Mouse (Mus musculus) neural tube, embryonic 15.5 days (tissue): Measurements from ENCODE around the gene Vmn1r68. TPM values are rescaled to one million over a fixed set of nuclear protein-coding genes. Genes with fewer than 3 reads are reported as not detected.

ENCODE experiments used
- ATAC-seq: fragments of 200-750 bp; cut with Nextera tagmentation; 2 replicates; pipeline ENCODE4 v1.8.0; 2017; ENCODE audit warnings: mild to moderate bottlenecking, moderate TSS enrichment, moderate library complexity; ENCODE audit not compliant: low FRiP score
- H3K27ac ChIP-seq: fragments of 300-500 bp; sonication (generic); replicated peaks from 2 replicates; pipeline ENCODE4 v1.5.1; 2015; ENCODE audit warnings: mild to moderate bottlenecking, inconsistent platforms
- H3K27me3 ChIP-seq: fragments of 300-500 bp; sonication (generic); replicated peaks from 2 replicates; pipeline ENCODE4 v1.6.1; 2015; ENCODE audit warnings: inconsistent platforms
- H3K36me3 ChIP-seq: fragments of 300-500 bp; sonication (generic); 2 replicates; pipeline ENCODE4 v1.6.1; 2015; ENCODE audit warnings: inconsistent platforms
- H3K4me1 ChIP-seq: fragments of 300-500 bp; sonication (generic); 2 replicates; pipeline ENCODE4 v1.6.1; 2015; ENCODE audit warnings: inconsistent platforms
- H3K4me2 ChIP-seq: fragments of 300-500 bp; sonication (generic); 2 replicates; pipeline ENCODE4 v1.6.1; 2015; ENCODE audit warnings: inconsistent platforms, mild to moderate bottlenecking, moderate library complexity
- H3K4me3 ChIP-seq: fragments of 300-500 bp; sonication (generic); replicated peaks from 2 replicates; pipeline ENCODE4 v1.5.1; 2015; ENCODE audit warnings: mild to moderate bottlenecking, inconsistent platforms
- H3K9ac ChIP-seq: fragments of 300-500 bp; sonication (generic); replicated peaks from 2 replicates; pipeline ENCODE4 v1.6.1; 2015; ENCODE audit warnings: mild to moderate bottlenecking, inconsistent platforms
- H3K9me3 ChIP-seq: fragments of 300-500 bp; sonication (generic); replicated peaks from 2 replicates; pipeline ENCODE4 v1.6.1; 2016; ENCODE audit warnings: inconsistent platforms
- WGBS: fragments of 180-500 bp; shearing (Covaris S2); methylation state at CpG from one replicate; pipeline ENCODE4 v1.1.7; 2015; ENCODE audit warnings: mixed read lengths; 5-methylcytosine and 5-hydroxymethylcytosine counted together
- polyA plus RNA-seq: library from polyadenylated mRNA; unstranded; fragments of >200 nt; fragmentation: Nextera tagmentation; extraction: Ambion mirVana; gene quantifications from 2 replicates; pipeline ENCODE4 v1.2.1, GENCODE M21; 2015

Vmn1r68 gene
- polyA plus RNA-seq: not detected in 2 replicates

GRCm38 (mm10) chr7:10558385-10558784, at the start of gene Vmn1r68:
TSS of gene Vmn1r68 (minus strand) at chr7:10558485.
- 80% methylated on average over 2 of the region's 2 CpGs for WGBS
- Histone ChIP-seq H3K9ac (no peak within 1 kb of the TSS), H3K36me3 (no peaks in the 10 kb centered on the region), H3K4me1 (no peaks in the 10 kb centered on the region), H3K27me3 (no peaks in the 10 kb centered on the region), H3K4me2 (no peak within 1 kb of the TSS), H3K9me3 (peaks cover 3% of the 10 kb centered on the region; the same call in 1 of the 2 replicates), H3K27ac (no peak within 1 kb of the TSS), H3K4me3 (no peak within 1 kb of the TSS)
- ATAC-seq: no peak

- WGBS: 35% methylated on average over 6 of the region's 6 CpGs
- ATAC-seq: no peak; the same call in none of the 2 replicates
These were observed 62.7 kb downstream of the Vmn1r68 start for GRCm38 (mm10) chr7:10495578-10495977.

GRCm38 (mm10) chr7:10494786-10495521, 63.3 kb downstream of the Vmn1r68 start, which contains the start of gene Zik1:
TSS of gene Zik1 (minus strand) at chr7:10495394.
- H3K4me2 ChIP-seq: peak within 1 kb of the TSS; percentile 80

More at GRCm38 (mm10) chr7:10495578-10495977, 62.7 kb downstream of the Vmn1r68 start:
- Histone ChIP-seq H3K27ac (no peak overlapping the region; the same call in 1 of the 2 replicates), H3K4me3 (peak overlapping the region; percentile 72), H3K36me3 (peaks cover 20% of the 10 kb centered on the region), H3K9ac (0 out of 2 replicates have a peak overlapping the region, but pooled peaks have one; percentile 9), H3K27me3 (no peaks in the 10 kb centered on the region), H3K9me3 (no peaks in the 10 kb centered on the region), H3K4me2 (peak overlapping the region; percentile 80), H3K4me1 (peaks cover 24% of the 10 kb centered on the region)

GRCm38 (mm10) chr7:10480588-10481233, 77.6 kb downstream of the Vmn1r68 start:
- H3K9me3 ChIP-seq: no peaks in the 10 kb centered on the region; the same call in 1 of the 2 replicates
- no peak overlapping the region for H3K9ac ChIP-seq
- no peaks in the 10 kb centered on the region for H3K36me3 ChIP-seq
- peak overlapping the region; percentile 34 for H3K4me3 ChIP-seq
- ATAC-seq: peak; percentile 81
- WGBS: 69% methylated on average over 18 of the region's 18 CpGs
- peak overlapping the region; percentile 45 for H3K4me2 ChIP-seq
- H3K4me1 ChIP-seq: no peaks in the 10 kb centered on the region
- no peaks in the 10 kb centered on the region for H3K27me3 ChIP-seq
- H3K27ac ChIP-seq: no peak overlapping the region

More at GRCm38 (mm10) chr7:10494786-10495521, 63.3 kb downstream of the Vmn1r68 start, which contains the start of gene Zik1:
- 1% methylated on average over 33 of the region's 33 CpGs for WGBS
- Histone ChIP-seq H3K9ac (peak within 1 kb of the TSS; percentile 78), H3K9me3 (no peaks in the 10 kb centered on the region), H3K36me3 (peaks cover 26% of the 10 kb centered on the region), H3K4me1 (peaks cover 24% of the 10 kb centered on the region), H3K4me3 (peak within 1 kb of the TSS; percentile 72), H3K27me3 (no peaks in the 10 kb centered on the region), H3K27ac (peak within 1 kb of the TSS; percentile 81)
- ATAC-seq: peak; percentile 99

DNA sequence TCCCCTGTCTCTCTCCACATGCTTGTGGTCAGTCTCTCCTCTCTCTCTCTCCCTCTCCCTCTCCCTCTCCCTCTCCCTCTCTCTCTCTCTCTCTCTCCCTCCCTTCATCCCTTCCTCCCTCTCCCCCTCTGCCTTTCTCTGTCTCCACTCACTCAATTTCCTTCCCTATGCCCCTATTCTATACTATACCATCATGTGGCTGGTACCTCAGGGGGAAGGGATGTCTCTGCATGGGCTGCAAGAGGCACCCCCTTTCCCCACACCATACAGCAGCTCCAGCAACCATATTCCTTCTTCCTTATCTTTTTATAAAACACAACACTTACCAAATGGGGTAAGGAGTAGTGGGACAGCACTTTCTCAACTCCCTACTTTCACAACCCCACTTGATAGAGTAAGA, 78.5 kb downstream of the Vmn1r68 start:
- Histone ChIP-seq H3K9me3 (no peaks in the 10 kb centered on the region; the same call in 1 of the 2 replicates), H3K9ac (no peak overlapping the region), H3K4me2 (no peak overlapping the region), H3K4me1 (no peaks in the 10 kb centered on the region), H3K27ac (no peak overlapping the region), H3K27me3 (no peaks in the 10 kb centered on the region), H3K36me3 (no peaks in the 10 kb centered on the region), H3K4me3 (no peak overlapping the region)
- no peak for ATAC-seq

- 77% methylated on average over 3 of the region's 3 CpGs for WGBS
These were observed 100.1 kb downstream of the Vmn1r68 start for GRCm38 (mm10) chr7:10458166-10458565.

More at GRCm38 (mm10) chr7:10458166-10458565, 100.1 kb downstream of the Vmn1r68 start:
- no peak overlapping the region for H3K4me2 ChIP-seq
- ATAC-seq: no peak
- no peaks in the 10 kb centered on the region for H3K27me3 ChIP-seq
- H3K4me3 ChIP-seq: no peak overlapping the region
- H3K36me3 ChIP-seq: no peaks in the 10 kb centered on the region
- no peak overlapping the region for H3K9ac ChIP-seq
- no peaks in the 10 kb centered on the region for H3K4me1 ChIP-seq
- H3K9me3 ChIP-seq: no peaks in the 10 kb centered on the region
- no peak overlapping the region for H3K27ac ChIP-seq

Other genes with a start within 250 kb of the Vmn1r68 start
- not detected in 2 replicates for gene Vmn1r67, start 115.2 kb downstream of the Vmn1r68 start, polyA plus RNA-seq
- gene Zik1, start 63.1 kb downstream of the Vmn1r68 start, polyA plus RNA-seq: 23.7 and 28.4 TPM in 2 replicates
- gene Vmn1r69, start 55.2 kb upstream of the Vmn1r68 start, polyA plus RNA-seq: not detected in 2 replicates
- gene Vmn1r70, start 73.0 kb upstream of the Vmn1r68 start, polyA plus RNA-seq: not detected in 2 replicates
- not detected in 2 replicates for gene Nlrp4b, start 129.3 kb upstream of the Vmn1r68 start, polyA plus RNA-seq
- not detected in 2 replicates for gene Vmn1r71, start 195.9 kb upstream of the Vmn1r68 start, polyA plus RNA-seq